Mouse (Mus musculus): ENCODE data around the gene Otos.

GRCm38 (mm10) chr1:92628227-92628626, 20.4 kb downstream of the Otos start:
- TF ChIP-seq CTCF (conservative IDR thresholded peaks at IDR 0.05; ENCODE audit: insufficient read depth, insufficient read length, low read depth, low read length) (no peak), POLR2A (IDR thresholded peaks at IDR 0.05; ENCODE audit: low read depth, low read length) (no peak)
